Mouse (Mus musculus): ENCODE results near the gene OR5BS1P.
A peak's percentile ranks its signal among the peaks of the same experiment; 100 is the strongest.
"Not testable (repeated sequence)": the region's sequence is repeated elsewhere in the genome, so short reads cannot be mapped to it uniquely, and the experiment has no call there.

OR5BS1P gene

GRCm38 (mm10) chr15:98507321-98507720, 37.6 kb downstream of the OR5BS1P start:
- DNase-seq: no peak

- no peak for DNase-seq
These were observed 39.7 kb downstream of the OR5BS1P start for GRCm38 (mm10) chr15:98509387-98509786.

GRCm38 (mm10) chr15:98510438-98511385, 41.0 kb downstream of the OR5BS1P start:
- DNase-seq: peak; percentile 77

GRCm38 (mm10) chr15:98511386-98511928, 41.8 kb downstream of the OR5BS1P start:
- DNase-seq: peak; percentile 32

- no peak for DNase-seq
These were observed 42.5 kb downstream of the OR5BS1P start for GRCm38 (mm10) chr15:98512232-98512631.

- DNase-seq: peak; percentile 78
These were observed 43.2 kb downstream of the OR5BS1P start for GRCm38 (mm10) chr15:98512799-98513321.

- DNase-seq: not testable (repeated sequence)
These were observed 44.0 kb downstream of the OR5BS1P start for GRCm38 (mm10) chr15:98513676-98514075.

GRCm38 (mm10) chr15:98514146-98514545, 44.5 kb downstream of the OR5BS1P start:
- no peak for DNase-seq

GRCm38 (mm10) chr15:98514845-98515244, 45.1 kb downstream of the OR5BS1P start:
- not testable (repeated sequence) for DNase-seq

GRCm38 (mm10) chr15:98517380-98518355, 48.0 kb downstream of the OR5BS1P start:
- DNase-seq: peak; percentile 57

- no peak for DNase-seq
These were observed 51.5 kb downstream of the OR5BS1P start for GRCm38 (mm10) chr15:98521245-98521644.

GRCm38 (mm10) chr15:98526057-98526456, 56.4 kb downstream of the OR5BS1P start:
- DNase-seq: no peak

GRCm38 (mm10) chr15:98527056-98527771, 57.5 kb downstream of the OR5BS1P start:
- DNase-seq: no peak

GRCm38 (mm10) chr15:98528066-98528563, 58.4 kb downstream of the OR5BS1P start:
- DNase-seq: no peak
